Mouse (Mus musculus) A20 (cell line): ENCODE measurements at regions not wholly inside any gene's neighbourhood (a gene's known extent, or its start where the extent isn't known, plus 50 kb on each side); places are given as distances from the start of the nearest gene placed in this dataset.

Source experiments
- DNase-seq: peaks from one replicate; pipeline ENCODE4 v3.0.0-alpha.2; 2011; ENCODE audit warnings: low read depth, low spot score

- no peak for DNase-seq
These were observed 214.0 kb upstream of the Ube2dnl1 start for GRCm38 (mm10) chrX:114690857-114691256.

- DNase-seq: no peak
These were observed 210.3 kb upstream of the Ube2dnl1 start for GRCm38 (mm10) chrX:114694540-114694939.

GRCm38 (mm10) chrX:114728211-114728610 lies 176.6 kb upstream of the Ube2dnl1 start:
- peak; percentile 4 for DNase-seq
